Mouse (Mus musculus) common myeloid progenitor, adult 5-6 weeks (primary cell): ENCODE results near the gene Ppp1r13b. TPM values are rescaled to one million over a fixed set of nuclear protein-coding genes. Genes with fewer than 3 reads are reported as not detected.

Experiments
- ATAC-seq: replicated peaks from 2 replicates; pipeline ENCODE4 v1.8.0; 2016; ENCODE audit warnings: low read depth, mild to moderate bottlenecking, moderate TSS enrichment, inconsistent platforms; ENCODE audit not compliant: poor library complexity, severe bottlenecking
- total RNA-seq: library from RNA; stranded (forward); fragments of 200-1000, 187-1606 nt; gene quantifications from 2 replicates; pipeline ENCODE4 v1.2.3, GENCODE M21; 2017

Gene Ppp1r13b
- total RNA-seq, 1 experiment from 2014 or later = 18.3 TPM

DNA sequence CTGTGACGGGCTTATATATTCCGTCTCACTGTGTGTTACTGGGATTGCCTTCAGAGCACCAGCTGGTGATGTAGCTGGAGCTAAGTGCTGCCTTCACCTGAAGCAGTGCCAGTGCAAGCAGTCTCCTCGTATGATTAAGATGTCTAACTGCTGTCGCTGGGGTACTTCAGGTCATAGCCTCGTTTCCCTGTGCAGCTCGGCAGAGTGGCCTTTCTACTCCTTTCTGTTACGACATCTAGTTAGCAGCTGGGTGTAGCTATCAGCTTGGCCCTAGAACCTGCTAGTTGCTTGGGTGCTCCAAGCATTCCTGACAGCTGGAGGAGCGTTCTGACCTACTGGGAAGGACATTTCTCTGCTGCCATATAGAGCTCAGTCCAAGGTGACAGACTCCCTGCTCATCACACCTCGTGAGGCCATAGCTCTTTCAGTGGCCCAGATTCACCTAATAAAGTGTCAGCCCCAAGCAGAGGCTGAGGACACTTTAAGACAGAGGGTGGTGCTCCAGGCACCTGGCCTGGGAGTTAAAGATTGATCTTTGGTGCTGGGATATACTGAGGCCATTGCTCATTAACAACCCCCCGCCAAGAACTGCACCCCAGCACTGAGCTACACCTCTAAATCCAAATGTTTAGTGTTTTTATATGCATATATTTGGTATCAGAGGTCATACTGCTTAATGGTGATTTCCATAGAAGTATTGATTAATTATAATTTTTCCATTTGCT, 107.3 kb downstream of the Ppp1r13b start:
- no peak for ATAC-seq

DNA sequence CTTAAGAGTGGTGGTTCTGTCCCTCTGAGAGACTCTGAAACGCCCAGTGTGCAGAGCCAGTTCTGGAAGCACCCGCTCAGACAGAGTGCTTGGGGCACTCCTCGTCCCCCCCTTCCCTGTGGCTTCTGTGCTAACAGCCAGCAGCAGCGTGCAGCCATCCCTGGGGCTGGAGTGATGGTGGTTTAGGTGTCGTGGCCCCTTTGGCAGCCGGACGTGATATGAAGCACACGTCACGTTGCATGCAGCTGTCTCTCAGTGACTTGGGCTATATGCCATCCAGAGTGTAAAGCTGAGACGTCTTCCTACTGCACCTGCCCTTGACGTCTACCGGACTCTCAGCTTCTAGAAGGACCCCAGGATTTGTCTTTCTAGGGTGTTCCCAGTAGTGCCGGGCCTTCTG, 109.4 kb downstream of the Ppp1r13b start:
- ATAC-seq = no peak

DNA sequence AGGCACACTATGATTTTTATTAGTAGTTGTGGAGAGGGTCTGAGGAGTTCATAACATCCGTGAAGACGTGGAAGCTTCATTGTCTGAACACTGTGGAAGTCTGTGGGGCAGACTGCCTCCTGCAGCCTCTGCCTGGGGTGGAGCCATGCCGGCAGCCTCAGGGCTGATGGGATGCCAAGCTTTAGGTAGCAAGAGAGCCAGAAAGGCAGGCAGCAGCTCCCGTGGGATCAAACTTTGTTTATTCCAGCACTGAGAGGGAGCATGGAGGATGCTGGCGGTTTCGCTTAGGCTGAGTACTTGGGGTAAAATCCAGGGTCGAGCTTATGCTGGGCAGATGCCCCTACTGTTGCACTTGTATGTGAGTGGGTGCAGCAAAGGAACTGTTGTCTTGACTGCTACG, 110.7 kb downstream of the Ppp1r13b start:
- no peak for ATAC-seq

DNA sequence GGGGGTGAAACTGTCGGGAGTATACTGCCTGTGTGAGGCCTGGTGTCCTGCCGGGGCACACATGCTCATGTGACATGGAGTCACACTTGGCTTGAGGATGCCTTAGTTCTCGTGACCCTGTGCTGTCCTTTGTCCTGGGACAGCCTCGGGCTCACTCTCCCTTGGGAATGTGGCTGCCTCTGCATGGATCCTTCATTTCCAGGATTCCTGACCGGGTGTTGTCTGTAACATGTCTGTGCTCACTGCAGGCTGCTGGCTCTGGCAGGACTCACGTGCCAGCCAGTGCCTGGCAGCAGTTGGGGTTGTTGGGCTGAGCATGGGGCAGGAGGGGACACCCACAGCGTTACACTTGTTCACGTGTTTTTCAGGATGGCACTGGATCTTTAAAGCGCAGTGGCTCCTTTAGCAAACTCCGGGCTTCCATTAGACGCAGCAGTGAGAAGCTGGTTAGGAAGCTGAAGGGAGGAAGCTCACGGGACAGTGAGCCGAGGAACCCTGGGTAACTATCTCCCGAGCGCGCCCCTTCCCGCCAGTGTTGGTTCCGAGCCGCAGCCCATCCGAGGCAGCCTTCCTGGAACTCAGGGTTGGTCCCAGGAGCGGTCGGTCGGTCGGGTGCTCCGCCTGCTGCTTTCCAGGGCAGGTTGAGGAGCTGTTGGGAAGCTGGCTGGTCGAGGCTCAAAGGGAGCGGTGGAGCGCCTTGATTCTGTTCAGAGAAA, 112.6 kb downstream of the Ppp1r13b start:
- no peak for ATAC-seq

DNA sequence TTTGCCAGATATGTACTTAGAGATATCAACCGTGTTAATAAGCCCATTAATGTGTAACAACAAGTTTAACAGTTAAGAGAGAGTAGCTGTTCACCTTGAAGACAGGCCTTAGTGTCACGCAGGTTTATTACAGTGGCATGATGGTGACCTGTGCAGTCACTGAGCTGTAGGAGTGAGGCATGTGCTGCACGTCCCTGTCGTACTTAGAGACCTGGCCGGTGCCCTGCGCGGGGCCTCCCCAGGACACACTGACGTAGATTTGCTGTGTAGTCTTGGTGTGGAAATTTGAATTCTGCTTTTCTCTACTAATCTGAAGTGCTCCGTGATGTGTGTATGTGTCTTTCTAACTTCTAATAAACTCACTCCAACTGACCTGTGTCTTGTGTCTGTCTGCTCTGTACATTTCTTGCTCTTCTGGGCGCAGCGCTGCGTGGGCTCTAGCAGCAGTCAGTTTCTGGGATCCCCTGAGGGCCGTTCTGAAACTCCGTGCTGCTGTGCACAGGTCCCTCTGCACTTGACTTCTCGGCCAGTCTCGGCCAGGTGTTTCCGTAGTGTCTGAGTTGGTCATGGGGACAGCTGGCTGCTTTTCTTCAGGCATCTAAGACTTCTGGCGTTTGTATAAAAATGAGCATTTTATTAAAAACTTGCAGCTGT, 113.3 kb downstream of the Ppp1r13b start:
- ATAC-seq = no peak

DNA sequence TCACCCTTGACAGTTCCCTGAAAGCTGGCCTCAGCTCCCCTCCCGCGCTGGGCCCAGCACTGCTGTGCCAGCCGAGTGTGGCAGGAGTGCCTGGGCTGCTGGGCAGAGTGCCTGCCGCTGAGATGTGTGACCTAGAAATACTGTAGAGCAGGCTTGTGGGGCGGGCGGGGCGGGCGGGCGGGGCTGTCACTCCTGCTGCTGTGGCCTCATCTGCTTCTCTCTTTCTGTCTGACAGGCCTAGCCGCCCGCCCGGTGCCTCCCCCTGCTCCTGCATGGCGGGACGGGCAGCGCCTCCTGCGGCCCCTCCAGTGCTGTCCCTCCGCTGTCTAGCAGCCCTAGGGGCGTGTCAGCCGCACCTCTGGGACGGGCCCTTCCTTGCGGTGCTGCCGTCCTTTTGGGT, 113.8 kb downstream of the Ppp1r13b start:
- no peak for ATAC-seq

DNA sequence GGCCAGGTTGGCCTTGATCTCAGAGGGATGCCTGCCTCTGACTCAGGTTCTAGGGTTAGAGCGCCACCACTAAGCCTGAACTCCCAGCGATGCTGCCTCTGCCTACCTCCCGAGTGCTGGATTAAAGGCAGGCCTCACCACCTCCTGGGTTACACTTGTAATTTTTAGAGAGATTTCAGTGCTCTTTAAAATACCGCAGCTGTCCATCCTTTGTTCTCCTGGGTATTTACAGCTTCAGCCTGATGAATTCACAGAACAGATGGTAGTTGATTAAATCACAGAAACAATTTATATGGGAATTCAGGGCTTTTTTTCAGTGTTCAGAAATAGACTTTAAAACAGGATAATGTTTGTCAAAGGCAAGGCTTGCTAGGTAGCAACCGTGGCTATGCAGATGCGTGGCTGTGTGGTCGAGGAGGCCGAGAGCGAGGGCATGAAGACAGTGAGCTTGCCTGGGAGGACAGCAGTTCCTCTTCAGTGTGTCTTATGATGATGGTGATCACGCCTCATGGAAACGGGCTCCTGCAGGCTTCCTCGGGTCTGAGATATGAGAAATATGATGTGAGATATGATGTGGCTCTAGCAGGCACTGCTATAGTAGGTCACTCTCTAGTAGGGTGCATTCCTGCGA, 116.3 kb downstream of the Ppp1r13b start:
- ATAC-seq = no peak

DNA sequence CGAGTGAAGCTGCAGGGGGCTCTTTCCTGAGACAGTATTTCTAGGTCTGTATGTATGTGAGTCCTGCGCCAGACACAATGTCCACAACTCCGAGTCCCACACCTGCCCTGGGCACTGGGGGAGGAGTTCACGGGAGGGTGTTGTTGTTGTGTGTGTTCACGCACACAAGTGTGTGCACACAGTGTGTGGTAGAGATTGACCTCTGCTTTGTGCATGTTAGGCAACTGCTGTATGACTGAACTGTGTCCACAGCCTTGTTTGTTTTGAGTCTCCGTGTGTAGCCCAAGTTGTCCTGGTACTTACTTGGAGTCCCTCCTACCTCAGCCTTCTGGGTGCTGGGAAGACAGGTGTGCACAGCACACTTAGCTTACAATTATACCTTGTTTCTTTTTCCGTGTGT, 117.3 kb downstream of the Ppp1r13b start:
- no peak for ATAC-seq

DNA sequence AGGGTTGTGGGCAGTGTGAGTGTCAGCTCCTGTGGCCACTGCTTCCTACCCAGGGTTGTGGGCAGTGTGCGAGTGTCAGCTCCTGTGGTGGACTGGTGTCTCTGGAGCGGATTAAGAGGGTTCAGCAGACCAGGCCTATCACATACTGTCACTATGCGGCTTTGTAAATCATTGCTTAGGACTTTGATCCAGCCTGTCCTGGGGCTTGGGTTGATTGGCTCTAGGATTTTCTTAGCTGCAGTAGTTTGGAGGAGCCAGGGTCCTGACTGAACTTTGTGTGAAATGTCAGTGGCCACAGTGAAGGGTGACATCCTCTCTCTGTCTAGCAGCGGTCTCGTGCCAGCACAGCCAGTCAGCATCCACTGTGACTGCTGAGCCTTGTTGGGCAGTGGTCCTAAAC, 117.8 kb downstream of the Ppp1r13b start:
- ATAC-seq = no peak

DNA sequence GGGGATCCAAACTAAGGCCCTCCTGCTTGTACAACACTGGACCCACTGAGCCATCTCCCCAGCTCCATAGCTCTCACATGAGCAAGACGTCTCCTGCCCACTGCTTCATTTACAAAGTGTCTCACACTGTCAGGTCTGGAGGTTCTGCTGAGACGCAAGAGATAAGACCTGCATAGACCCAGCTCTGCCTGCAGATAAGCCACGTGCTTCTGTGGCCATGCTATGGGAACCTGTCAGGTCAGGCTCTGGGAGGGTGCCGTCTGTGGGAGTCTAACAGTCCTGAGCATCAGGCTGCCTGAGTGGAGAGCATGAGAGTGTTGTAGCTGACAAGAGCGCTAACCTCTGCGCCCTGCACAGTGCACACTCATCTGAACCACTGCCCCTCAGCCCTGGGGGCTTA, 120.9 kb downstream of the Ppp1r13b start:
- ATAC-seq = peak; percentile 62; the same call in 1 of the 2 replicates

DNA sequence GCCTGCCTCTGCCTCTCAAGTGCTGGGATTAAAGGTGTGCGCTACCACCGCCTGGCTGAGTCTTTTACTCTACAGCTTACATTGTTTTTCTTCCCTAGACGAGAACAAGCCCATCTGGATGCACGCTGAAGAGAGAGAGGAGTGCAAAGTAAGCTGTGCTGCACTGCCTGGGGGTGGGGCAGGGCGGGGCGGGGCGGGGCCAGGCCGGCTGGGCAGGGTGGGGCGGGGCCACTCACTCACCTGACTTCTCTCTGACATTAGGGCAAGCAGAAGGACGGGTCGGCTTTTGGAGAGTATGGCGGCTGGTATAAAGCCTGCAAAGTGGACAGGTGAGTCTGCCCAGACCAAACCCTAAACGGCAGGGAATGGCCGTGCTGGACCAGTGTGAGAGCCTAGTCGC, 122.7 kb downstream of the Ppp1r13b start:
- ATAC-seq = no peak

DNA sequence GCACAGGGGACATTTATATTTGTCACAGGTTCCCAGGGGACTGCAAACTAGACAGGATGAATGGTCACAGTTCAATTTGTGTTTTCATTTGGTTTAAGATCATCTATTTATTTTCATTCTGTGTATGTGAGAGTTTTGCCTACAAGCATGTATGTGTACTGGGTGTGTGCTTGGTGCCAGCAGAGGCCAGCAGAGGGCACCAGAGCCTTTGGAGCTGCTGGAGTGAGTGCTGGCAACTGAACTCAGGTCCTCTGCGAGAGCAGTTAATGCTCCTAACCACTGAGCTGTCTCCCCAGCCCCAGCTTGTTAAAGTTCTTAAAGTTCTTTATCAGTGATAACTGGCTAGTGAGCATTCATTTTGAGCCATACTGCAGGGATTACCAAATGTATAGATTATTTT, 128.4 kb downstream of the Ppp1r13b start:
- ATAC-seq = no peak

Other genes starting within 250 kb of the Ppp1r13b start
- 1.1 and 2.8 TPM in 2 replicates for gene Ckb, start 235.8 kb downstream of the Ppp1r13b start, total RNA-seq
- 6.2 and 12.7 TPM in 2 replicates for gene Trmt61a, start 230.0 kb downstream of the Ppp1r13b start, total RNA-seq
- 38.3 and 44.9 TPM in 2 replicates for gene Bag5, start 194.9 kb downstream of the Ppp1r13b start, total RNA-seq
- gene Apopt1, start 194.8 kb downstream of the Ppp1r13b start, total RNA-seq = 41.9 and 56.2 TPM in 2 replicates
- gene Klc1, start 149.3 kb downstream of the Ppp1r13b start, total RNA-seq = 39.2 and 98.8 TPM in 2 replicates
- gene Xrcc3, start 94.2 kb downstream of the Ppp1r13b start, total RNA-seq = 6.6 and 8.4 TPM in 2 replicates
- 8.4 and 12.3 TPM in 2 replicates for gene Zfyve21, start 93.9 kb downstream of the Ppp1r13b start, total RNA-seq
- gene Atp5mpl, start 58.9 kb upstream of the Ppp1r13b start, total RNA-seq = 466 and 542 TPM in 2 replicates
- 0.09 TPM in 1 of 2 replicates, not detected in the other for gene Tdrd9, start 63.4 kb upstream of the Ppp1r13b start, total RNA-seq
- not detected in 2 replicates for gene Rd3l, start 73.2 kb upstream of the Ppp1r13b start, total RNA-seq
- not detected in 2 replicates for gene Aspg, start 198.6 kb upstream of the Ppp1r13b start, total RNA-seq
- not detected in 2 replicates for gene Kif26a, start 238.1 kb upstream of the Ppp1r13b start, total RNA-seq